In genomic region chr1:119502729-119503128, GRCm38 (mm10) we compare ENCODE assay signal across 9 mouse cellular contexts. TPM values are rescaled to one million over a fixed set of nuclear protein-coding genes. Genes with fewer than 3 reads are reported as not detected.
DNase-seq lines count a peak whose midpoint lies in the region; ATAC-seq and TF ChIP-seq lines count a peak whose summit lies in the region.
"Had no signal": no experiment of that assay in that cellular context is flagged by ENCODE, and none has a peak within 500 bp of the region (broad histone marks: within the 10 kb centered on the region; RNA-seq: fewer than 3 reads in every experiment).

No protein-coding gene starts in this region.

- H3K36me3 ChIP-seq in heart, embryonic 12.5 days, result peaks cover 24% of the 10 kb centered on the region
- peaks cover 29% of the 10 kb centered on the region for H3K36me3 ChIP-seq in C2C12 (ENCODE audit: control insufficient read depth, insufficient read depth)
- H3K36me3 ChIP-seq in hindbrain, embryonic 14.5 days (replicated peaks; ENCODE audit: control insufficient read depth, insufficient read depth), result no peaks in the 10 kb centered on the region
- no peaks in the 10 kb centered on the region for H3K36me3 ChIP-seq in midbrain, embryonic 14.5 days (ENCODE audit: control insufficient read depth, insufficient read depth, low read length)

- H3K4me2 ChIP-seq in heart, embryonic 12.5 days, result peak overlapping the region; percentile 79
- H3K4me2 ChIP-seq in hindbrain, embryonic 14.5 days (replicated peaks), result peak overlapping the region; percentile 70
- H3K4me2 ChIP-seq in midbrain, embryonic 14.5 days (ENCODE audit: low read length), result peak overlapping the region; percentile 79

- no peak for TF ChIP-seq CTCF in C2C12 (IDR thresholded peaks at IDR 0.05; ENCODE audit: control insufficient read depth, insufficient read depth, insufficient read length)

- no peaks in the 10 kb centered on the region for H3K27me3 ChIP-seq in heart, embryonic 12.5 days (replicated peaks)
- H3K27me3 ChIP-seq in C2C12 (ENCODE audit: control insufficient read depth, insufficient read depth, insufficient read length), result no peaks in the 10 kb centered on the region
- H3K27me3 ChIP-seq in hindbrain, embryonic 14.5 days (ENCODE audit: control insufficient read depth, insufficient read depth, low read length), result no peaks in the 10 kb centered on the region
- no peaks in the 10 kb centered on the region; the same call in 1 of the 2 replicates for H3K27me3 ChIP-seq in midbrain, embryonic 14.5 days (ENCODE audit: control insufficient read depth, insufficient read depth, low read length)

- 0 out of 2 replicates have a peak, but pooled peaks cover 3% of the 10 kb centered on the region for H3K9me3 ChIP-seq in heart, embryonic 12.5 days (replicated peaks)
- H3K9me3 ChIP-seq in hindbrain, embryonic 14.5 days (ENCODE audit: control insufficient read depth, low read length), result 0 out of 2 replicates have a peak, but pooled peaks cover 3% of the 10 kb centered on the region
- no peaks in the 10 kb centered on the region for H3K9me3 ChIP-seq in midbrain, embryonic 14.5 days (ENCODE audit: control insufficient read depth, low read length)

- peak overlapping the region; percentile 89 for H3K9ac ChIP-seq in heart, embryonic 12.5 days
- H3K9ac ChIP-seq in hindbrain, embryonic 14.5 days, result no peak overlapping the region
- no peak overlapping the region for H3K9ac ChIP-seq in midbrain, embryonic 14.5 days (replicated peaks; ENCODE audit: low read length)

- H3K27ac ChIP-seq in heart, embryonic 12.5 days (ENCODE audit: poor library complexity, severe bottlenecking), result peak overlapping the region; percentile 85
- no peak overlapping the region for H3K27ac ChIP-seq in hindbrain, embryonic 14.5 days
- no peak overlapping the region for H3K27ac ChIP-seq in midbrain, embryonic 14.5 days (replicated peaks; ENCODE audit: low read depth, low read length)

- peaks cover 54% of the 10 kb centered on the region for H3K4me1 ChIP-seq in heart, embryonic 12.5 days (replicated peaks)
- peaks cover 20% of the 10 kb centered on the region for H3K4me1 ChIP-seq in hindbrain, embryonic 14.5 days (replicated peaks; ENCODE audit: control insufficient read depth, insufficient read depth, low read length)
- peaks cover 18% of the 10 kb centered on the region for H3K4me1 ChIP-seq in midbrain, embryonic 14.5 days (ENCODE audit: control insufficient read depth, insufficient read depth, low read length)

- peaks cover 54% of the 10 kb centered on the region for H3K79me3 ChIP-seq in C2C12 (ENCODE audit: low read depth)

- no peak overlapping the region for H3ac ChIP-seq in C2C12 (ENCODE audit: control insufficient read depth, insufficient read length, low read depth)

- no peak for ATAC-seq in heart, embryonic 12.5 days (ENCODE audit: insufficient number of reproducible peaks, low FRiP score)
- ATAC-seq in hindbrain, embryonic 14.5 days (ENCODE audit: low FRiP score), result no peak
- no peak for ATAC-seq in midbrain, embryonic 14.5 days (ENCODE audit: low FRiP score, low TSS enrichment)

- H3K4me3 ChIP-seq in heart, embryonic 12.5 days, result peak overlapping the region; percentile 84
- H3K4me3 ChIP-seq in C2C12 (ENCODE audit: insufficient read depth, poor library complexity, severe bottlenecking), result peak overlapping the region; percentile 59
- H3K4me3 ChIP-seq in hindbrain, embryonic 14.5 days (replicated peaks; ENCODE audit: low read length), result no peak overlapping the region
- H3K4me3 ChIP-seq in midbrain, embryonic 14.5 days (replicated peaks; ENCODE audit: low read depth, low read length), result no peak overlapping the region

- 92% methylated on average over 11 of the region's 11 CpGs for WGBS in heart, embryonic 12.5 days
- 89% methylated on average over 11 of the region's 11 CpGs for WGBS in hindbrain, embryonic 14.5 days
- WGBS in midbrain, embryonic 14.5 days, result 89% methylated on average over 11 of the region's 11 CpGs

- DNase-seq in heart, adult 8-10 months (ENCODE audit: low spot score), result no peak
- no peak for DNase-seq in hindbrain, embryonic 14.5 days (ENCODE audit: low spot score)
- DNase-seq in midbrain, embryonic 14.5 days, result no peak
- no peak for DNase-seq in frontal cortex, postnatal 14 days (ENCODE audit: low spot score in 2 of 2)
- DNase-seq in c-Kit-positive CD71-positive TER-119-positive erythroid progenitor cells, embryonic 14.5 days (ENCODE audit: low spot score), result no peak
- DNase-seq in thymus, adult 18-20 months, result no peak
- DNase-seq: cerebellum, adult 2 months had no signal

- H3K79me2 ChIP-seq in C2C12 (ENCODE audit: control insufficient read depth, insufficient read depth), result peaks cover 68% of the 10 kb centered on the region

TF ChIP-seq in C2C12, 6 proteins besides CTCF, POLR2A, EP300 and RAD21:
- TF ChIP-seq USF1 (IDR thresholded peaks at IDR 0.05; ENCODE audit: low read depth), result no peak
- TF ChIP-seq MYOG (IDR thresholded peaks at IDR 0.05; ENCODE audit: control insufficient read depth, extremely low read depth, insufficient read length), result no peak
- no peak for TF ChIP-seq MAX (IDR thresholded peaks at IDR 0.05)
- TF ChIP-seq CEBPB (IDR thresholded peaks at IDR 0.05; ENCODE audit: low read depth), result no peak
- TF ChIP-seq FOSL1 (IDR thresholded peaks at IDR 0.05; ENCODE audit: insufficient read depth, low read length, poor library complexity, severe bottlenecking), result no peak

RNA-seq across cellular contexts. Expression of gene Ralb, which starts 1.9 kb away (rescaled TPM):
- polyA plus RNA-seq in heart, embryonic 12.5 days (2016; fragmentation: Nextera tagmentation; extraction: Ambion mirVana), result 184 and 194 TPM in 2 replicates
- 10 to 100 TPM; 22.7 to 29.9 (median 27.2) TPM for total RNA-seq in heart, adult 8-10 months (2022)
- 44.4 TPM for polyA plus RNA-seq in C2C12 (2012; fragmentation: generic; extraction: Trizol)
- polyA plus RNA-seq in hindbrain, embryonic 14.5 days (2014; fragmentation: Nextera tagmentation; extraction: Ambion mirVana), result 57.5 and 62.5 TPM in 2 replicates
- polyA plus RNA-seq in midbrain, embryonic 14.5 days (2014; fragmentation: Nextera tagmentation; extraction: Ambion mirVana), result 35.3 and 49.6 TPM in 2 replicates

RNA-seq across cellular contexts. Expression of gene Tmem185b, which starts 23.2 kb away (rescaled TPM):
- polyA plus RNA-seq in heart, embryonic 12.5 days (2016; fragmentation: Nextera tagmentation; extraction: Ambion mirVana), result 23.2 and 24.3 TPM in 2 replicates
- 10 to 100 TPM; 11.5 to 13.9 (median 11.8) TPM for total RNA-seq in heart, adult 8-10 months (2022)
- polyA plus RNA-seq in C2C12 (2012; fragmentation: generic; extraction: Trizol), result 12.9 TPM
- polyA plus RNA-seq in hindbrain, embryonic 14.5 days (2014; fragmentation: Nextera tagmentation; extraction: Ambion mirVana), result 17.8 and 20.8 TPM in 2 replicates
- polyA plus RNA-seq in midbrain, embryonic 14.5 days (2014; fragmentation: Nextera tagmentation; extraction: Ambion mirVana), result 15.7 and 19.8 TPM in 2 replicates

Comparison
In these comparisons a context has a peak if more than half of its experiments do, and no peak if none do; other contexts are left out.
1. H3K4me3 ChIP-seq: peak in heart, embryonic 12.5 days (single experiment) and C2C12 (single experiment); none in hindbrain, embryonic 14.5 days (single experiment) and midbrain, embryonic 14.5 days (single experiment).
2. Peak in every context shown above with its lines, with median percentiles within 50 percentile points of each other: H3K4me2 ChIP-seq.